Mouse (Mus musculus) stomach, embryonic 15.5 days (tissue): Measurements from ENCODE around the gene Filip1. TPM values are rescaled to one million over a fixed set of nuclear protein-coding genes. Genes with fewer than 3 reads are reported as not detected.
A peak's percentile ranks its signal among the peaks of the same experiment; 100 is the strongest.

Experiments used
- ATAC-seq: fragments of 200-750 bp; cut with Nextera tagmentation; 2 replicates; pipeline ENCODE4 v1.8.0; 2017; ENCODE audit warnings: low read depth, moderate number of reproducible peaks, moderate TSS enrichment; ENCODE audit not compliant: insufficient read depth, low FRiP score
- H3K27ac ChIP-seq: fragments of 300-500 bp; sonication (generic); 2 replicates; pipeline ENCODE4 v1.5.1; 2015; ENCODE audit warnings: mild to moderate bottlenecking, inconsistent platforms
- H3K27me3 ChIP-seq: fragments of 300-500 bp; sonication (generic); replicated peaks from 2 replicates; pipeline ENCODE4 v1.6.1; 2015; ENCODE audit warnings: inconsistent platforms
- H3K36me3 ChIP-seq: fragments of 300-500 bp; sonication (generic); 2 replicates; pipeline ENCODE4 v1.6.1; 2015; ENCODE audit warnings: inconsistent platforms
- H3K4me1 ChIP-seq: fragments of 300-500 bp; sonication (generic); 2 replicates; pipeline ENCODE4 v1.6.1; 2015; ENCODE audit warnings: inconsistent platforms
- H3K4me2 ChIP-seq: fragments of 300-500 bp; sonication (generic); 2 replicates; pipeline ENCODE4 v1.6.1; 2015; ENCODE audit warnings: mild to moderate bottlenecking, inconsistent platforms
- H3K4me3 ChIP-seq: fragments of 300-500 bp; sonication (generic); replicated peaks from 2 replicates; pipeline ENCODE4 v1.5.1; 2015; ENCODE audit warnings: inconsistent platforms
- H3K9ac ChIP-seq: fragments of 300-500 bp; sonication (generic); 2 replicates; pipeline ENCODE4 v1.6.1; 2015; ENCODE audit warnings: inconsistent platforms
- H3K9me3 ChIP-seq: fragments of 300-500 bp; sonication (generic); 2 replicates; pipeline ENCODE4 v1.6.1; 2016; ENCODE audit warnings: inconsistent platforms
- WGBS: fragments of 180-500 bp; shearing (Covaris S2); methylation state at CpG from one replicate; pipeline ENCODE4 v1.1.7; 2015; 5-methylcytosine and 5-hydroxymethylcytosine counted together
- polyA plus RNA-seq: library from polyadenylated mRNA; unstranded; fragments of >200 nt; fragmentation: Nextera tagmentation; extraction: Ambion mirVana; gene quantifications from 2 replicates; pipeline ENCODE4 v1.2.1, GENCODE M21; 2015

Gene Filip1
- polyA plus RNA-seq, 1 experiment from 2014 or later: 11.9 TPM

DNA sequence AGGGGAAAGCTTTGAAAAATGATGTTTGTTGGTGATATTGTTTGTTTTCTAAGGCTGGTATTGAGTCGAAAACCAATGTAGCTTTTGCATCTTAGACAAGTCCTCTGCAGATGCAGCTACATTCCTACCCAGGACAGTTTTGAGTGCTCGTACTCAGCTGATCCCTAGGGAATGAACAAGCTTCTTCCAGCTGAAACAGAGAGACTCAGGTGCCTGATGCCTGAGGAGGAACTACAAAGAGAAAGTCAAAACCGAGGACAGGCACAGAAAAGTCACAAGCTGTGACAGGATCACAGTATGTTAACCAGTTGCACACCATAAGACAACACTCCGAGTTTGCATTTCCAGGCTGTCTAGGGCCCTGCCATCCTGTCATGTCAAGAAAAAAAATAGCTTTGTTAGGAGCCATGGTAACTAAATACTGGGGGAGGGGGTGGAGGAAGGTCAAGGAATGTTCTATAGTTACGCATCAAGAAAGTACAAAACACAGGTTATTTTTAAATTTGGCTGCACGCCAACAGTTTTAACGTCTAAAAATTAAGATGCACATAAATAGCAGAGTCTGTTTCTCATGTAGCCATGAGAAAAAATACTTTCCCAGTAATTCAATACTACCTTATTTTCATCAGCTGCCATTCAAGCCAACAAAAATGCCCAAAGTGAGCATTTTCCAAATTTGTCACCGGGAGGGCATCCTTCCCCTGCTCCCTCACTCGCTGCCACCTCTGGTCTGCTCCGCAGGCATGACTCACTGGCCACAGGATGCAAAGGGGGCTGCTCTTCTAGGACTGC, 90.8 kb downstream of the Filip1 start:
- Histone ChIP-seq H3K4me1 (0 out of 2 replicates have a peak, but pooled peaks cover 4% of the 10 kb centered on the region), H3K4me2 (no peak overlapping the region), H3K27me3 (no peaks in the 10 kb centered on the region), H3K4me3 (no peak overlapping the region), H3K9me3 (no peaks in the 10 kb centered on the region), H3K27ac (no peak overlapping the region), H3K36me3 (no peaks in the 10 kb centered on the region), H3K9ac (no peak overlapping the region)
- no peak for ATAC-seq
- 43% methylated on average over 10 of the region's 10 CpGs for WGBS

GRCm38 (mm10) chr9:79920540-79920933, 92.1 kb downstream of the Filip1 start:
- Histone ChIP-seq H3K27ac (peak overlapping the region; percentile 72; the same call in 1 of the 2 replicates), H3K4me1 (0 out of 2 replicates have a peak, but pooled peaks cover 4% of the 10 kb centered on the region), H3K4me3 (no peak overlapping the region), H3K27me3 (no peaks in the 10 kb centered on the region), H3K9ac (no peak overlapping the region), H3K4me2 (no peak overlapping the region), H3K36me3 (no peaks in the 10 kb centered on the region), H3K9me3 (no peaks in the 10 kb centered on the region)
- no peak for ATAC-seq
- 47% methylated on average over 5 of the region's 5 CpGs for WGBS

- 46% methylated on average over 9 of the region's 9 CpGs for WGBS
Observed at GRCm38 (mm10) chr9:79919750-79920539, 92.7 kb downstream of the Filip1 start.

DNA sequence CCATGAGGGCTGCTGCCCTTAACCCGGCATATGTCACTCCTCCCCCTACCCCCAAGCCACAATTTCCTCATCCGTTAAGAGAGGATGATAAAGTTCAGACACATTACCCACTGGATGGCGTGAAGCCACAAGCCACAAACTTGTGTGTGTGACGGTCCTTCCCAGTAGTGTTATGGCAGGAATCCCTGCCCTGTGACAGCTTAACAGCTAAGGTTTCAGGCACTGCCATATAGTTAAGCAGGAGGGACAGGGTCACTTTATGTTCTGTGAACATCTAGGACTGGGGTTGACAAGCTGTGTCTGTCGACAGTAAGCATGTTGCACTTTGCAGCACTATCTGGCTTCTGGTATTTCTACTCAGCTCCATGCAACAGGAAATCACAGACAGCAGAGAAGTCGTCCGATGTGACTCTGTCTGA, 93.3 kb downstream of the Filip1 start:
- Histone ChIP-seq H3K27me3 (no peaks in the 10 kb centered on the region), H3K4me1 (0 out of 2 replicates have a peak, but pooled peaks cover 4% of the 10 kb centered on the region), H3K4me2 (no peak overlapping the region), H3K9ac (no peak overlapping the region), H3K4me3 (no peak overlapping the region), H3K27ac (peak overlapping the region; percentile 56; the same call in 1 of the 2 replicates), H3K36me3 (no peaks in the 10 kb centered on the region), H3K9me3 (no peaks in the 10 kb centered on the region)
- no peak for ATAC-seq
- WGBS: 51% methylated on average over 7 of the region's 7 CpGs

More at GRCm38 (mm10) chr9:79919750-79920539, 92.7 kb downstream of the Filip1 start:
- Histone ChIP-seq H3K4me2 (no peak overlapping the region), H3K27ac (peak overlapping the region; percentile 72), H3K9ac (no peak overlapping the region), H3K4me3 (no peak overlapping the region), H3K27me3 (no peaks in the 10 kb centered on the region), H3K36me3 (no peaks in the 10 kb centered on the region), H3K4me1 (0 out of 2 replicates have a peak, but pooled peaks cover 4% of the 10 kb centered on the region), H3K9me3 (no peaks in the 10 kb centered on the region)
- ATAC-seq: peak; percentile 36; the same call in 1 of the 2 replicates

DNA sequence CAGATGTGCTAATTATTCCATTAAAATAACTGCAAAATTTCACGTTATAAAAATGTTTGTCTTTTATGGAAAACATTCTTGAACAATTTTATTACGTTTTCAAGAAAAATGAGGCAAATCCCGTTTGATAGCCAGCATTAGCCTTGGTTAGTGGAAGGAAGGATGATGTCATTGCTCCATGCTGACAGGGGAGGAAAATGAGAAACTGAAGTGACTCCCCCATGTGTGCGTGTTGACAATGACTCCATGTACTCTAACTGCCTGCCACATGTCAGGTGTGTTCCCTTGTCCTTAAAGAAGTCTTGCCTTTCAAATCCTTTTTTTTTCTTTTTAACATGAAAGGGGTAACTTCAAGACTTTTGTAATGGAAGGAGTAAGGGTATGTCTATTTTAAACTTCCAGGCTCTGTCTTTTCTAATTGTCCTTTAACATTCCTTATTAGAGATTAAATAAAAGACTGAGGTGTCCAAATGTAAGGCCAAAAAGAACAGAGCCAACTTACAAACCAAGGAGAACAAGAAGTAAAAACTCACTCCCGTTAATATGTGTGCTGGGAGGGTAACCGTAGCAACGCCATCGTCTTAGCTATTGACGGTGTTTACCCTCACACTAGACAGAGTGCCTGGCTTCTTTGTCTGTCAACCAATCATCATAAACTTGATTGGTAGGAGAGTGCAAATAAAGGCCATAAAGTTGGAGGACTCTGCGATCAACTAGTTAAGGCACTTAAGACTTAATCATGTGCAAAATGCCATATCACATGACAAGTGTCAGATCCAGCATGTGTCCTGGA, 94.1 kb downstream of the Filip1 start:
- Histone ChIP-seq H3K27ac (no peak overlapping the region), H3K9ac (no peak overlapping the region), H3K4me3 (no peak overlapping the region), H3K27me3 (no peaks in the 10 kb centered on the region), H3K9me3 (no peaks in the 10 kb centered on the region), H3K4me2 (no peak overlapping the region), H3K36me3 (no peaks in the 10 kb centered on the region), H3K4me1 (0 out of 2 replicates have a peak, but pooled peaks cover 4% of the 10 kb centered on the region)
- WGBS: 54% methylated on average over 10 of the region's 10 CpGs
- no peak for ATAC-seq

DNA sequence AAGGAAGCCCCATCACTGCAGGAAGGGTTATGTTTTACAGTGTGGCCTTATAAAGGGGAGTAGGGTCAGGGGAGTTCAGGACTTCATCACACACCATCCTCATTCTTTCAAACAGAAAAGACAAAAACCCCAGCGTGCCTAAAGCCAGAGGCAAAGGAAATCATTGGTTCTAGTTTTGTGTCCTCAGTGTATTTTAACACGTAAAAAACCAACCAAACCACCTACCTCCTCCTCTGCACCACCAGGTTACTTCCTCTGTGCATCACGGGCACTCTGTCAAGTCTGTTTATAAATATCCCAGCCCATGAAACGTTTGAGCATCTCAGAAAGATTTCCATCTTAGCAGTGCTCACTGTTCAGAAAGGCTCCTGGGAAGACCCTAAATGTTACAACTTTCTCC, 98.4 kb downstream of the Filip1 start:
- no peaks in the 10 kb centered on the region for H3K9me3 ChIP-seq
- H3K4me1 ChIP-seq: no peaks in the 10 kb centered on the region
- no peak overlapping the region for H3K4me2 ChIP-seq
- H3K27me3 ChIP-seq: no peaks in the 10 kb centered on the region
- 34% methylated on average over 4 of the region's 4 CpGs for WGBS
- H3K36me3 ChIP-seq: no peaks in the 10 kb centered on the region
- no peak overlapping the region for H3K4me3 ChIP-seq
- no peak overlapping the region for H3K27ac ChIP-seq
- H3K9ac ChIP-seq: no peak overlapping the region
- no peak for ATAC-seq

GRCm38 (mm10) chr9:79912971-79913370, 99.7 kb downstream of the Filip1 start:
- no peak for ATAC-seq
- H3K4me2 ChIP-seq: no peak overlapping the region
- H3K9me3 ChIP-seq: no peaks in the 10 kb centered on the region
- WGBS: 78% methylated on average over 5 of the region's 5 CpGs
- no peaks in the 10 kb centered on the region for H3K27me3 ChIP-seq
- H3K27ac ChIP-seq: no peak overlapping the region
- no peaks in the 10 kb centered on the region for H3K36me3 ChIP-seq
- no peak overlapping the region for H3K4me3 ChIP-seq
- no peaks in the 10 kb centered on the region for H3K4me1 ChIP-seq
- H3K9ac ChIP-seq: no peak overlapping the region

DNA sequence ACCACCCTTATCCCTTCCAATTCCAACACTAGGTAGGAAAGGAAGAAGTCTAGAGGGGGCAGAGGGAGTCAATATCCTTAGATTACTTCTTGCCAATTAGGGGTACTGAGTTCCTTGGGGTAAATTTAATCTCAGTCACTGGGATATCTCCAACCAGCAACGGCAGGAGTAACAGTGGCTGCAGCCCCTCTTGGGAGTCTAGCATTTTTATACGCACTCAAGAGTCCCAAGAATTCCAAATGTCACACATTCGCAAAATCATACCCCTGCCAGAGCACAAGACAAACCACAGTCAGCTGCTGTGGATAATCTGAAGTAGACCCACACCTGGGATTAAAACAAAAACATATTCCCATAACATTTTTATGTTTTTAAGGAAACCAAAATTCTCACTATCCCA, 102.5 kb downstream of the Filip1 start:
- no peak for ATAC-seq
- H3K9me3 ChIP-seq: no peaks in the 10 kb centered on the region

GRCm38 (mm10) chr9:79898815-79899214, 113.8 kb downstream of the Filip1 start:
- no peak overlapping the region for H3K27ac ChIP-seq
- ATAC-seq: no peak

More for the DNA sequence above, 102.5 kb downstream of the Filip1 start:
- Histone ChIP-seq H3K4me1 (no peaks in the 10 kb centered on the region), H3K27ac (no peak overlapping the region), H3K4me3 (no peak overlapping the region), H3K4me2 (no peak overlapping the region), H3K9ac (no peak overlapping the region), H3K27me3 (no peaks in the 10 kb centered on the region), H3K36me3 (no peaks in the 10 kb centered on the region)
- WGBS: 88% methylated on average over 3 of the region's 3 CpGs

DNA sequence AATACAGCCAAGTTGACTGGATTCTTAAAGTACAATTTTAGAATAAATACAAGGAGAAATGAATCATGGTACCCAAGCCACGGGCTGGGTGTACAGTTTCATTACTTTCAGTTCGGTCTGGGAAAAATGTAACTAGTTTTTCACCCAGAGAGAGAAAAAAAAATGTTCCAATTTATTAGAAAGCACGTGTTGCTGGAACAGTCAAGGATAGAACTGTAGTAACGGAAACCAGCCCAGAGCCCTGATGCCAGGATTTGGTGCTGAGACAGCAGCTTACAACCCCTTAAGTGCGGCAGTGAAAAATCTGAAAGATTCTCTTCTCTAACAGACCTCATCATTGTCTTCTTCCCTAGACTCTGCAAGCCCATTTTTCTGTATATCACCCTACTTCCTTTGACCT, 118.0 kb downstream of the Filip1 start:
- no peak for ATAC-seq
- H3K27me3 ChIP-seq: no peaks in the 10 kb centered on the region
- no peak overlapping the region for H3K27ac ChIP-seq
- H3K9ac ChIP-seq: no peak overlapping the region
- no peaks in the 10 kb centered on the region for H3K36me3 ChIP-seq
- 52% methylated on average over 5 of the region's 5 CpGs for WGBS
- H3K4me3 ChIP-seq: no peak overlapping the region
- H3K4me1 ChIP-seq: no peaks in the 10 kb centered on the region
- H3K9me3 ChIP-seq: no peaks in the 10 kb centered on the region
- no peak overlapping the region for H3K4me2 ChIP-seq

More at GRCm38 (mm10) chr9:79898815-79899214, 113.8 kb downstream of the Filip1 start:
- H3K9me3 ChIP-seq: no peaks in the 10 kb centered on the region
- H3K4me1 ChIP-seq: no peaks in the 10 kb centered on the region
- no peaks in the 10 kb centered on the region for H3K36me3 ChIP-seq
- no peak overlapping the region for H3K9ac ChIP-seq
- WGBS: 62% methylated on average over 3 of the region's 3 CpGs
- no peaks in the 10 kb centered on the region for H3K27me3 ChIP-seq
- no peak overlapping the region for H3K4me3 ChIP-seq
- H3K4me2 ChIP-seq: no peak overlapping the region

GRCm38 (mm10) chr9:79893841-79894612, 118.6 kb downstream of the Filip1 start:
- Histone ChIP-seq H3K4me3 (no peak overlapping the region), H3K36me3 (no peaks in the 10 kb centered on the region), H3K9me3 (no peaks in the 10 kb centered on the region), H3K9ac (no peak overlapping the region), H3K4me2 (no peak overlapping the region), H3K4me1 (no peaks in the 10 kb centered on the region), H3K27ac (no peak overlapping the region), H3K27me3 (no peaks in the 10 kb centered on the region)
- 64% methylated on average over 4 of the region's 4 CpGs for WGBS
- no peak for ATAC-seq
